Mouse (Mus musculus) cortical plate, adult 2 months (tissue): ENCODE data around the gene Ptprg. TPM values are rescaled to one million over a fixed set of nuclear protein-coding genes. Genes with fewer than 3 reads are reported as not detected.

Source experiments
- H3K27ac ChIP-seq: fragments of 200-500 bp; 2 replicates; pipeline ENCODE4 v1.5.1; 2012; ENCODE audit warnings: low read length, control low read depth, inconsistent platforms; ENCODE audit not compliant: insufficient read depth
- H3K4me1 ChIP-seq: fragments of 200-500 bp; 2 replicates; pipeline ENCODE4 v1.6.1; 2011; ENCODE audit warnings: low read length; ENCODE audit not compliant: control insufficient read depth, insufficient read depth
- H3K4me3 ChIP-seq: fragments of 200-500 bp; 2 replicates; pipeline ENCODE4 v1.5.1; 2011; ENCODE audit warnings: mild to moderate bottlenecking, low read length, control low read depth; ENCODE audit not compliant: insufficient read depth
- CTCF ChIP-seq: fragments of 200-500 bp; IDR thresholded peaks from 2 replicates; pipeline ENCODE4 v1.5.1; 2011; ENCODE audit warnings: mild to moderate bottlenecking, control low read depth, low read length; ENCODE audit not compliant: insufficient read depth; ENCODE audit errors: extremely low read depth
- POLR2A ChIP-seq: fragments of 200-500 bp; IDR thresholded peaks from 2 replicates; pipeline ENCODE4 v1.6.1; 2011; ENCODE audit warnings: mild to moderate bottlenecking, low read length, control low read depth; ENCODE audit not compliant: insufficient read depth; ENCODE audit errors: extremely low read depth
- polyA plus RNA-seq: library from polyadenylated mRNA; depleted of rRNA; stranded (reverse); fragments of >200 nt; gene quantifications from 2 replicates; pipeline ENCODE4 v1.2.3, GENCODE M21; 2012; rRNA removed

Ptprg gene
- polyA plus RNA-seq: 27.9 and 31.0 TPM in 2 replicates

GRCm38 (mm10) chr14:11553273-11553665, at the start of gene Ptprg:
Gene Ptprg, plus strand, starts transcription at chr14:11553532.
- peak within 1 kb of the TSS; percentile 87 for H3K4me3 ChIP-seq
- TF ChIP-seq CTCF (no peak), POLR2A (peak; percentile 92)
- peak within 1 kb of the TSS; percentile 87 for H3K27ac ChIP-seq
- 0 out of 2 replicates have a peak, but pooled peaks cover 1% of the 10 kb centered on the region for H3K4me1 ChIP-seq

GRCm38 (mm10) chr14:11503803-11504365, 49.4 kb upstream of the Ptprg start:
- no peak overlapping the region for H3K4me3 ChIP-seq
- H3K4me1 ChIP-seq: no peaks in the 10 kb centered on the region
- TF ChIP-seq POLR2A (no peak), CTCF (no peak)

GRCm38 (mm10) chr14:11510173-11510572, 43.2 kb upstream of the Ptprg start:
- H3K27ac ChIP-seq: no peak overlapping the region
- no peak for TF ChIP-seq CTCF
- TF ChIP-seq POLR2A: no peak
- no peak overlapping the region for H3K4me3 ChIP-seq
- H3K4me1 ChIP-seq: no peaks in the 10 kb centered on the region

More at GRCm38 (mm10) chr14:11503803-11504365, 49.4 kb upstream of the Ptprg start:
- no peak overlapping the region for H3K27ac ChIP-seq

GRCm38 (mm10) chr14:11519171-11519570, 34.2 kb upstream of the Ptprg start:
- TF ChIP-seq POLR2A (no peak), CTCF (no peak)
- H3K4me1 ChIP-seq: no peaks in the 10 kb centered on the region
- H3K4me3 ChIP-seq: no peak overlapping the region
- H3K27ac ChIP-seq: no peak overlapping the region

GRCm38 (mm10) chr14:11523052-11523451, 30.3 kb upstream of the Ptprg start:
- no peaks in the 10 kb centered on the region for H3K4me1 ChIP-seq
- TF ChIP-seq POLR2A: no peak
- no peak for TF ChIP-seq CTCF
- no peak overlapping the region for H3K27ac ChIP-seq
- H3K4me3 ChIP-seq: no peak overlapping the region

GRCm38 (mm10) chr14:11529591-11529990, 23.7 kb upstream of the Ptprg start:
- no peak for TF ChIP-seq POLR2A
- no peak for TF ChIP-seq CTCF
- Histone ChIP-seq H3K4me1 (no peaks in the 10 kb centered on the region), H3K4me3 (no peak overlapping the region), H3K27ac (no peak overlapping the region)

GRCm38 (mm10) chr14:11534456-11534855, 18.9 kb upstream of the Ptprg start:
- no peak overlapping the region for H3K27ac ChIP-seq
- no peak for TF ChIP-seq POLR2A
- TF ChIP-seq CTCF: peak; percentile 15; the same call in 1 of the 2 replicates
- no peaks in the 10 kb centered on the region for H3K4me1 ChIP-seq
- H3K4me3 ChIP-seq: no peak overlapping the region

- Histone ChIP-seq H3K27ac (no peak overlapping the region), H3K4me3 (no peak overlapping the region), H3K4me1 (no peaks in the 10 kb centered on the region)
- TF ChIP-seq CTCF: no peak
- TF ChIP-seq POLR2A: no peak
These were observed 17.2 kb upstream of the Ptprg start for GRCm38 (mm10) chr14:11536121-11536520.

- Histone ChIP-seq H3K27ac (no peak overlapping the region), H3K4me3 (peak overlapping the region; percentile 87; the same call in 1 of the 2 replicates), H3K4me1 (0 out of 2 replicates have a peak, but pooled peaks cover 1% of the 10 kb centered on the region)
- TF ChIP-seq POLR2A: no peak
- TF ChIP-seq CTCF: no peak
These were observed 1.4 kb upstream of the Ptprg start for GRCm38 (mm10) chr14:11551892-11552291.
